Mouse (Mus musculus): ENCODE measurements around the gene Ms4a6b.
"Not testable (repeated sequence)": the region's sequence is repeated elsewhere in the genome, so short reads cannot be mapped to it uniquely, and the experiment has no call there.

The Ms4a6b gene

GRCm38 (mm10) chr19:11516246-11516645 is at the start of gene Ms4a6b:
Gene Ms4a6b, plus strand, starts transcription at chr19:11516512.
- DNase-seq (ENCODE audit: low read depth, low spot score) = no peak

DNA sequence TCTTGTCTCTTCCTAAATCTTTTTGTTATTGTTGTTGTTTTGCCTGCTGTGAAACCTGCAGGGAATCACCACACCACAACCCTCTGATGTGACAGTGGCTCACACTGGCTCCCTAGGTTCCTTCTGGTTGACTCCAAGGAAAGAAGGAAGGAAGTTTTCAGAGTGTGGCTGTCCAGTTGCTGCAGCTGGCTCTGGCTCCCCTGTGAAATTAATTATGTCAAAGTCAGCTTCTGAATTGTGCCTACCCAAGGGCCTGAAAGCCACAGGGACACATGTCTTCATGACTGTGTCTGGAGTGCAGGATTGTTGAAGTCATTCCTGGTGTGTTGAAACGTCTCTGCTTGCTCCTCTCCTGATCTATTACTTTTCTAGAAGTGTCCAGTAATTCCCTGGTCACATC is 48.0 kb upstream of the Ms4a6b start:
- DNase-seq (ENCODE audit: low read depth, low spot score) = not testable (repeated sequence)

GRCm38 (mm10) chr19:11469215-11469614 is 47.1 kb upstream of the Ms4a6b start, which contains the start of gene Ms4a6c:
Gene Ms4a6c, plus strand, starts transcription at chr19:11469366.
- DNase-seq (ENCODE audit: low read depth, low spot score) = not testable (repeated sequence)

DNA sequence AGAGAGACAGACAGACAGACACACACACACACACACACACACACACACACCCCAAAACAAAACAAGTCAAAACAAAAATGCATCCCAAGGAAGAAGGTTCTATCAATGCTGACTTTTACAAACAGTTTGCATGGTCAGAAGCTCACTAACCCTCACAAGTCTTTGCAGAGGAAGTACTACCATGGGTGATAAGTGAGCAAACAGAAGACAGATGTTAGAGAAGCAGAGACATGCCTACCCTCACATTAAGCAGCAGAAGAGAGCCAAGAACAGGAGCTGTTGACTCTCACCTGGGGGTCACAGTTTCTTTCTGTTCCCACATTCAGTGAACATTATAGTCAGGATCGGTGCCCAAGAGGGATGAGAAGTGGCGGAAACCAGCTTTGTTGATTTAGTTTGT is 36.6 kb upstream of the Ms4a6b start:
- no peak for DNase-seq (ENCODE audit: low read depth, low spot score)

DNA sequence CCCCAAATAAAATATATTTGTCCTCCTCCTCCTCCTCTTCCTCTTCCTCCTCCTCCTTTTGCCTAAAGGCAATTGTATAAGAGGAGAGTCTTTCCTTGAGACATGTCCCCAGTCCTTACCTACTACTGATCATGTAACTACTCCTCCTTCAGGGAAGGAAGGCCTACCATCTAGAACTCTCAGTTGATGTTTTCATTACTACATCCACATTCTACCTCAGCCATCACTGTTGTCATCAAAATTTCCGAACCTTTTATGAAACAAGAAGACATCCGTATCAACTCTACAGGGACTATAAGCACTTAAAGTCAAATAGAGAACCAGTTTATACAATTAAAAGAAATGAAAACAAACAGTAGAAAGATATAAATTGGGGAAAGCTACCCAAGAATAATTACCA is 33.6 kb upstream of the Ms4a6b start:
- no peak for DNase-seq (ENCODE audit: low read depth, low spot score)

DNA sequence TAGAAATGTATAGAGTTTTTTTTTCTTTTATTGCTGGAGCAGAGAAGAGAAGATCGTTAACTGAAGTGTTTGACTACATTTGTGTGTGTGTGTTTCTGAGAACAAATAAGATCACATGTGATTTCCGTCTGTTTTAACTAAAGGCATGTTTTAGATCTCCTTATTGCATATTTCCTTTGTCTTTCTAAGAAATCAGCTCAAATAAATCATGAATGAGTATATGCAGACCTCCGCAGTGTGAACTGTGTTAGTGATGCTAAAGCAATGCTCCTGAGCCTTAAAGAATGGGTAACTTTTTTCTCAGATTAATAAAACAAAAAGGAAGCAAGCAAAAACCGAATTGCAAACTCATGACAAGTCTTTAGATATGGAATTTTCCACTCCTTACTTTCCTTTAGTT is 32.4 kb upstream of the Ms4a6b start:
- no peak for DNase-seq (ENCODE audit: low read depth, low spot score)

- DNase-seq (ENCODE audit: low read depth, low spot score) = no peak
These were observed 31.9 kb upstream of the Ms4a6b start for GRCm38 (mm10) chr19:11484388-11484787.

- no peak for DNase-seq (ENCODE audit: low read depth, low spot score)
These were observed 31.0 kb upstream of the Ms4a6b start for GRCm38 (mm10) chr19:11485266-11485665.

GRCm38 (mm10) chr19:11485746-11486145 is 30.6 kb upstream of the Ms4a6b start, which contains the start of gene Gm8369:
Gene Gm8369, plus strand, starts transcription at chr19:11485938.
- no peak for DNase-seq (ENCODE audit: low read depth, low spot score)

DNA sequence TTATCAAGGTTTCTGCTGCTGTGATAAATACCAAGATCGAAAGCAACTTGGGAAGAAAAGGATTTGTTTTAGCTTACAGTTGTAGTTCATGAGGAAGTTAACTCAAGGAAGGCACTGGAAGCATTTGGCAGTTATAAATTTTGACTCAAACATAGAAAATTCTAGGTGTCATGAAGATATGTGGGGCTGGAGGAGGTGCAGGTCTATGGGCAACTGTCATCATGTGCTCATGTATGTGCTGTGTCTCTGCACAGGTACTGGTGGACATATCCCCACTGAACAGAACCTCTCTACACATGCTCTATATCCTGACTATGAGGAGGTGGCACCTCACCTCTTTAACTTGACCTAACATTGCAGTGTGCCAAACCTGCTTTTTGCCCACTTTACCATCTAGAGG is 29.7 kb upstream of the Ms4a6b start:
- DNase-seq (ENCODE audit: low read depth, low spot score) = no peak

GRCm38 (mm10) chr19:11491406-11492189 is 24.7 kb upstream of the Ms4a6b start:
- DNase-seq (ENCODE audit: low read depth, low spot score) = no peak

GRCm38 (mm10) chr19:11492671-11493070 is 23.6 kb upstream of the Ms4a6b start:
- DNase-seq (ENCODE audit: low read depth, low spot score) = no peak

GRCm38 (mm10) chr19:11494519-11494918 is 21.8 kb upstream of the Ms4a6b start:
- DNase-seq (ENCODE audit: low read depth, low spot score) = no peak

GRCm38 (mm10) chr19:11496361-11496760 is 20.0 kb upstream of the Ms4a6b start:
- DNase-seq (ENCODE audit: low read depth, low spot score) = no peak

DNA sequence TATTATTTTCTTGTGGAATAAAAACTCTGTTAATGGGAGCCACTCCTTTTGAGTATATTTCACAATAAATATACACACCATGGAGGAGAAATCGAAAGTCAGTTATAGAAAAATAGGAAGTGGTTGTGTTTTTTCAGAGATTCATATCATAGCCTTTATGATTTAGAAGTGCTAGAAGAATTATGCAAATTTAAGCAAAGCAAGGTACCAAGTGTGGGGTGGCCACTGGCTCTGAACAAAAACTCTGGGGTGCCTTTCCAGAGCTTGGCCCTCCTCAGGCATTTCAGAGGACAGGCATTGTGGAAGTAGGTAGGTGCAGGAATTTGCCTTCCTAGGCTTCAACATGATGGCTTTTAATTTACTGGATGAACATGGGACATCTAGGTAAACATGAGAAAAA is 19.0 kb upstream of the Ms4a6b start:
- DNase-seq (ENCODE audit: low read depth, low spot score) = not testable (repeated sequence)

GRCm38 (mm10) chr19:11500796-11501195 is 15.5 kb upstream of the Ms4a6b start:
- no peak for DNase-seq (ENCODE audit: low read depth, low spot score)

DNA sequence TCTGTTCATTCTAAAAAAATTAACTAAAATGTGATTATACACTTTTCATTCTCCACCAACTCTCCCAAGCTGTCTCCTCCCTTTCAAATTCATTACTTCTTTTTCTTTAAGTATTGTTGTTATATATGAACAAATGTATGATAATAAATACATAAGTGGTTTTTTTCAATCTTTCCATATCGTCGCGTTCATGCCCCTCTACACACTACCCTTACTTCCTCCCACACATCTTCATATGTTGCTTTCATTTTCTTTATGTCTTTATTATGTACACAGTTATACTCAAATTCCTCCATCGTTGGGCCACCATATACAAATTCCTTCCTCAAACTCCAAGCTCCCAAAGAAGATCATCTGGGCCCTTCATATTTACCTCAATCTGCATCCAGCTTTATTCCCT is 15.0 kb upstream of the Ms4a6b start:
- DNase-seq (ENCODE audit: low read depth, low spot score) = no peak

- DNase-seq (ENCODE audit: low read depth, low spot score) = no peak
These were observed 11.5 kb upstream of the Ms4a6b start for GRCm38 (mm10) chr19:11504857-11505256.

- no peak for DNase-seq (ENCODE audit: low read depth, low spot score)
These were observed 2.9 kb upstream of the Ms4a6b start for GRCm38 (mm10) chr19:11513458-11513857.

- DNase-seq (ENCODE audit: low read depth, low spot score) = no peak
These were observed 533 bp downstream of the Ms4a6b start for GRCm38 (mm10) chr19:11516845-11517244.

DNA sequence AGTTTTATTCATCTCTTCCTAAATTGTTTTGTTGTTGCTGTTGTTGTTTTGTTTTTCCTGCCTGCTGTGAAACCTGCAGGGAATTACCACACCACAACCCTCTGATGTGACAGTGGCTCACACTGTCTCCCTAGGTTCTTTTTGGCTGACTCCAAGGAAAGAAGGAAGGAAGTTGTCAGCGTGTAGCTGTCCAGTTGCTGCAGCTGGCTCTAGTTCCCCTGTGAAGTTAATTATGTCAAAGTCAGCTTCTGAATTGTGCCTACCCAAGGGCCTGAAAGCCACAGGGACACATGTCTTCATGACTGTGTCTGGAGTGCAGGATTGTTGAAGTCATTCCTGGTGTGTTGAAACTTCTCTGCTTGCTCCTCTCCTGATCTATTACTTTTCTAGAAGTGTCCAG is 1.1 kb downstream of the Ms4a6b start:
- not testable (repeated sequence) for DNase-seq (ENCODE audit: low read depth, low spot score)

GRCm38 (mm10) chr19:11518356-11518755 is 2.0 kb downstream of the Ms4a6b start:
- DNase-seq (ENCODE audit: low read depth, low spot score) = not testable (repeated sequence)

- no peak for DNase-seq (ENCODE audit: low read depth, low spot score)
These were observed 3.8 kb downstream of the Ms4a6b start for GRCm38 (mm10) chr19:11520146-11520545.

GRCm38 (mm10) chr19:11533421-11533820 is 17.1 kb downstream of the Ms4a6b start:
- no peak for DNase-seq (ENCODE audit: low read depth, low spot score)

Measured in retina, postnatal 7 days (tissue).